Mouse (Mus musculus) urinary bladder, postnatal 25 days (tissue): ENCODE data around the gene Eno4.
"Not testable (repeated sequence)": the region's sequence is repeated elsewhere in the genome, so short reads cannot be mapped to it uniquely, and the experiment has no call there.

Experiments used
- DNase-seq: peaks from one replicate; pipeline ENCODE4 v3.0.0; 2022; ENCODE audit warnings: low spot score

The Eno4 gene

GRCm38 (mm10) chr19:58942841-58943828 is at the start of gene Eno4, which contains the start of gene Hspa12a:
TSS of gene Eno4 (plus strand) at chr19:58943425.
TSS of gene Hspa12a (minus strand) at chr19:58943654.
- peak; percentile 91 for DNase-seq

GRCm38 (mm10) chr19:58896216-58896615 is 47.0 kb upstream of the Eno4 start:
- DNase-seq, result no peak

GRCm38 (mm10) chr19:58900471-58900870 is 42.8 kb upstream of the Eno4 start:
- DNase-seq, result not testable (repeated sequence)

- DNase-seq, result no peak
Measured at GRCm38 (mm10) chr19:58903079-58903898, 39.9 kb upstream of the Eno4 start.

DNA sequence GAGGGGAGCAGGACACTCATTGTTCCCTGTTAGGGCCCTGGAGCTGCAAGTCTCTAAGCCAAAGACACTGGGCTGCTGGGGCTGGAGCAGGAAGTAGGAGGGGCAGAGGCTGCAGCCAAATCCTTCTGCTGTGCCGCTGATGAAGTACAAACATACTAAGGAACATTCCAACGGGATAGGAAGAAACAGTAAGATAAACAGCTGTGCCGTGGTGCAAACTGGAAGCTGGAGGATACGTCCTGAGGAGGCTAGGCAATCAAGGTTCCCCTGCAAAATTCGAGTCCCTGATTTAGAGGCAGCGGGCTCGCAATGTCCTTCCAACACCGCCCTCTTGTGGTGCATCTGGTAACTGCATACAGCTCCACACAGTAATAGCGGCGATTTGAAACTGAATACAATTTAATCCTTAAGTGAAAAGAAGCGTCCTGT is 39.3 kb upstream of the Eno4 start:
- DNase-seq, result peak; percentile 88

GRCm38 (mm10) chr19:58906685-58907084 is 36.5 kb upstream of the Eno4 start:
- DNase-seq, result no peak

DNA sequence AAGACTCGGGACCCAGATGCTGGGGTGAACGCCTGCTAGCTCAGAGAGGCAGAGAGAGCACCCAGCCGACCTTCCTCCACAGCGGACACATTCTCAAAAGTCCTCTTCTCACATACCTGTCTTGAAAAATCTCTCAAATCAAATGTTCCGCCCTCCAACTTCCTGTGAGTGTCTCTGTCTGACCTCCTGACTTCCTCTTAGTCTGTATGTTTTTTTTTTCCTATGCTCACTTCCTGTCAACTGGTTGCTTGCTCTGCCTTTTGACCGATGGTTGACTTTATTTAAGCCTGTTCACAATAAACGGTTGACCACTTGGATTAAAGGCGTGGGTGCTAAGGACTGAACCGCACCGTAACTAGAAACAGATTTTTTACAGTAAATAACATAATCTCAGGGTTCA is 35.2 kb upstream of the Eno4 start:
- DNase-seq, result no peak

DNA sequence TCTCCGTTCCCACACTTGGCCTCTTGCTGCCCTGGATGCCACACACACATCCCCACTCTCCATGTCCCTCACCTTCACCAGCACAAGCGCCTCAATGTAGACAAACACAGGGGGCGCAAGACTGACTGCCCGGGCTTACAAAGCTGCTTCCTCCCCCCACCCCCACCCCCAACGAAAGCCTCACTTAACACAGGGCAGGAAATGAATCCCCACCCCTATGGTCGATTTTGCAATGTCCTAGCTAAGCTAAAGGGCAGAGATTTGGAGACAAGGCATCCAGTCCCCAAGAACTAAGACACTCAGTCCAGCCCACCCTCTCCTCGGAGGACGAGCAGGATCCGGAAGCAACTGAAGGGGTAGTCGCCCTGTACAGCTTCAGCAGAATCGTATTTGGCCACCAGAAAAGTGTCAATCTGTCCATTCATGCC is 32.3 kb upstream of the Eno4 start:
- DNase-seq, result no peak

DNA sequence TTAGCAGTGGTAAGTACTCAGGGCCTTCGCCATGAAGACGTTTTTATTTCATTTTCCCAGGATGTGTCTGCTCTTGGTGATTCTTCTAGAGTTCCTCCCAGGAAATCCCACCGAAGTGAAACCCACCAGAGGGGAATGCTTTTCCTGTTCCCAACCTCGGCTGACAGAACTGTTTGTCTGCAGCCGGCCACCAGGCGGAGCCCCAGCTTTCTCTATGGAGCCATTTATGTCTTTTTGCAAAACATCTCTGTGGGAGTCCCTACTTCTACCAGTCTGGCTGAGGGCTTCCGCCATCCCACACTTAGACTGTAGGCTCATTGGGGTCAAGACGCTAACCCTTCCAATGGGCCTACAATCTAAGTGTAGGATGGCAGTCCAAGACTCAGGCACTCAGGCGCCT is 31.8 kb upstream of the Eno4 start:
- peak; percentile 56 for DNase-seq

DNA sequence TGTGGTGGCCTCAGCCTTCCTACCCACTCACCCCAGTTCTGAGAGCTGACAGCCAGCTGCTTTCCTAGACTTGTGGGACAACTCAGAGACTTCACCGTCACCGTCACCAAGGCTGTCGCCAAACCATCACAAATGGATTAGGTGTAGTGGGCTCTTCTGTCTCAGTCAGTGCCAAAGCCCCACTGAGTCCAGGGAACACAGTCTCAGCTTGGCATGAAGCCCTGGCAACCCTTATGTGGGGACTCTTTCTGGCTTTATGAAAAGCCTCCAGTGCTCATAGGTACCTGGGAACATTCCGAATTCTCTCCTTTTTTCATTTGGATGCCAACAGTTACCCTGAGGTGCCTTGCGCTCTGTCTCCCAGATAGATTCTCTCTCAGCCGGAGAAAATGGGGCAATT is 29.9 kb upstream of the Eno4 start:
- DNase-seq, result no peak

DNA sequence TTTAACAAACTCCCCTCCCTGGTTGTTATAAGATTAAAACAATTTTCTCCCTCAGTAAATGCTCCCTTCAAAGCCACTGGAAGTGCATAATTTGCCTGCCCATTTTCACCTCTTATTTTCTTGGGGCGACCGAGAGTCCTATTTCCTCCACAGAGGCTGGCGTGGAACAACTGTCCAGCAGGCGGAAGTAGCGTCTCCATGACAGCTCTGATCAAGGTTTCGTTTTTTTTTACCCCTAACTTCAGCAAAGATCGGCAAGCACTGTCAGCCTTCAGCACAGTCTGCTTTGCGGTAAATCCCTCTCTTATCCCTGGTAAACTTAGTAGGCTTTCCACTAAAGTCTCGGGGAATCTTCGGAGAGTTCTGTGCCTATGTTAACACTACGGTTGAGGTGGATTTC is 24.6 kb upstream of the Eno4 start:
- DNase-seq, result no peak

- no peak for DNase-seq
Measured at GRCm38 (mm10) chr19:58919148-58919547, 24.1 kb upstream of the Eno4 start.

DNA sequence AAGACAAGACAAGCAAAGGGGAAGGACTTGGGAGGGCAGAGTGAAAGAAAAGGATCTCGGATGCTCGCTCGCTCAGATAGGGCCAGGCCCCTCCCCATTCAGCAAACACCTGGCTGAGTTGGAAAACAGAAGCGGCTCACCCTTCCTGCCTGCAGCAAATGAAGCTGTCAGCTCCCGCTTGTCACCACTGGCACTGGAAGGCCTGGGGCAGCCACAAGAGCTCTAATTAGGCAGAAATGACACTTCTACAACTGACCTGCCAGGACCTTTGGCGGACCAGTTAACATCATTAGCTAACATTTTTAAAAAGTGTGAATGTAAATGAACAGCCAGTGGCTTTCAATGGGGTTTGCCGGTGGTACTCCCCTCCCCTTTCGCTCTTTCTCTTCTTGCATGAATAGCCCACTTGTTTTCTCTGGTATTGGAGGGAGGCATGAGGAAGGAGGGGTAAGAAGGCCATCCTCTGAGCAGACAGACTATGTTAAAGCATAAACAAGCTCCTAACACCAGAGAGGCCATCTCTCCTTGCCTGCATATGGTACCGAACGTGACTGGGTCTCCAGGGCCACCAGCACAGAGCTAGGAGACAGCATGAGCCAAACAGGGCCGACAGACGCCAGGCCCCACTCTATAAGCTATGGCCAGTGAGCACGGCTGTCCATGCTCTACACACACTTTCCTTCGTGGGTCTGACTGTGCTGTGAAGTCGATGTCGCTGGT is 12.0 kb upstream of the Eno4 start:
- no peak for DNase-seq

DNA sequence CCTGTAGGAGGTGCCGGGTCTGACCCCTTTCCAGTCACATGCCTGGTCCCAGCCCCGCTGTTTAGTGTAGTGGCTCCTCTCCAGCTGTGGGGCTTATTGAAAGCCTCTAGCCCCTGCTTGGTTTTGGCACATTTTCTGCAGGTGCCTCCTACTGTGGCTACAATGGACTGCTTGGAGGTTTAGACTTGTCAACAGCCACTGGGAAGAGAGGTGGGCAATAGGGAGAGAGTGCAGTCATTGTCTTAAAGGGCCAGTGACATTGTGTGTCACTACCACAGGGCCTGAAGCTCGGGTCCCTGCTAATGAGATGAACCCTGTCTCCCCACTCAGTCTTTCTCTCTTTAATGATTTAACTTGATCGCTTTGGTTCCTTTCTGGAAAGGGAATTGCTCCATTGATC is 10.2 kb upstream of the Eno4 start:
- no peak for DNase-seq

DNA sequence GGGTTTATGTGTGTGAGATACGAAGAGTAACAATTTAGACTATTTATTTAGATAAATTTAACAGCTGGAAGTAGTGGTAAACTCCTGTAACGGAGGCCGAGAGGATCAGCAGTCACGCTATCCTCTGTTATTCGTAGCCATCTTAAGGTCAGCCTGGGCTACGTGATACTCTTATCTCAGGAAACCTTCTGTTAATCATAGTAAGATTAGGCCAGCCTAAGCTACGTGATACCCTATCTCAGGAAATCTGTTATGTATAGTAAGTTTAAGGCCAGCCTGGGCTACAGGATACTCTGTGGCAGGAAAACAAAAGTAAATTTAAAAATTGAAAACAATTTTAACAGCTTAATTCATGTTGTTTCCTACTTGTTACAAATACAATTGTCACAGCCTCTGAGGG is 2.7 kb downstream of the Eno4 start:
- no peak for DNase-seq

GRCm38 (mm10) chr19:58951521-58951920 is 8.3 kb downstream of the Eno4 start:
- no peak for DNase-seq

GRCm38 (mm10) chr19:58952236-58952635 is 9.0 kb downstream of the Eno4 start:
- DNase-seq, result no peak

- DNase-seq, result no peak
Measured at GRCm38 (mm10) chr19:58954779-58955178, 11.6 kb downstream of the Eno4 start.

GRCm38 (mm10) chr19:58963011-58963410 is 19.8 kb downstream of the Eno4 start:
- DNase-seq, result no peak

- no peak for DNase-seq
Measured at GRCm38 (mm10) chr19:58968731-58969506, 25.7 kb downstream of the Eno4 start.

- DNase-seq, result no peak
Measured at GRCm38 (mm10) chr19:58970826-58971225, 27.6 kb downstream of the Eno4 start.
